Mouse (Mus musculus) urinary bladder, adult 2 months (tissue): ENCODE data around the gene Klhl18. TPM values are rescaled to one million over a fixed set of nuclear protein-coding genes. Genes with fewer than 3 reads are reported as not detected.

Experiments
- DNase-seq: peaks from one replicate; pipeline ENCODE4 v3.0.0; 2022; ENCODE audit warnings: low spot score
- polyA plus RNA-seq: library from polyadenylated mRNA; depleted of rRNA; stranded (reverse); fragments of >200 nt; gene quantifications from 2 replicates; pipeline ENCODE4 v1.2.3, GENCODE M21; 2012; rRNA removed

Klhl18 gene
- polyA plus RNA-seq, result 20.7 and 22.1 TPM in 2 replicates

DNA sequence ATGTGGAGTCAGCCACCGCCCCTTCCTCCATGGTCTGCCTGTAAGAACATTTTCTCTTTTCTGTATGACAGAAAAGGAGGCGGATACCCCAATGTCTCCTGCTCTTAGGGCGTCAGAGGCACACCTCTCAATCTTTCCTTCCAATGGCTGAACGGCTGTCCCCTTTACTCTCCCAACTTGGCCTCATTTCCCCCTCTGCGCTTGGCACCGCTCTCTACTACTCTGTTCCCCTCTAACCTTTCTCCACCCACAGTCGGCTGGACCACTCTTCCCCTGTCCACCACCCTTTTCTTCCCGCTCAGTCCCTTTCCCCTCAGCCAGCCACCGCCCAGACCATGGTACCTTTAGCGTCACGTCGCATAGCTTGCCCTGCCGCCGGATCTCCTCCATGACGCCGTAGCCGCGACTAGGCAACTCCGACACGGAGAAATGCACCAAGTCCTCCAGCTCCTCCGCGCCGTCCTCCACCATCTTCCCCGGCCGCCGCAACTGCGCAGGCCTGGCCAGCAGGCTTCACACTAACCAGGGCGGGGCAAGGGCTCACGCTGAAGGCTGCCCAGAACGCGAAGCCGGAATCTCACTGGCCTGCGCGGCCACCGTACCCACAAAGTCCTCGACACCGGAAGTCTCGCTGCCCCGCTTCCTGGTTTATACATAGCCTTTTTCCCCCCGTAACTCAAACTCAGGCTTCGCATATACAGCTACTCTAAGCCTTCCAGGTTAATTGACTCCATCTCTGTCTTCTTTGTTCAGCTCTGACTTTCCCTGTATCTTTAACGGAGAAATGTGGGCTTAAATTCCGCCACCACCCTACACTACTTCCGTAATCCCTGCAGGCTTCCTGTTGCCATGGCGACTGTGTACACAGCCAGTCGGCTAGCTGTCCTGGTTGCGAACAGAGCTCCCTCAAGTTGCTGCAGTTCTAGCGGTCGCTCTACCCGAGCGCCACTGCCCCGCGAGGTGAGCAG is at the start of gene Klhl18, which contains the start of gene Kif9:
Gene Klhl18 (minus strand): TSS at position 571 of the 968 bp plus-strand sequence.
Gene Kif9 (plus strand): TSS at position 835 of the 968 bp plus-strand sequence.
- peak; percentile 90 for DNase-seq

- DNase-seq, result no peak
Measured at GRCm38 (mm10) chr9:110525737-110526136, 49.2 kb upstream of the Klhl18 start.

DNA sequence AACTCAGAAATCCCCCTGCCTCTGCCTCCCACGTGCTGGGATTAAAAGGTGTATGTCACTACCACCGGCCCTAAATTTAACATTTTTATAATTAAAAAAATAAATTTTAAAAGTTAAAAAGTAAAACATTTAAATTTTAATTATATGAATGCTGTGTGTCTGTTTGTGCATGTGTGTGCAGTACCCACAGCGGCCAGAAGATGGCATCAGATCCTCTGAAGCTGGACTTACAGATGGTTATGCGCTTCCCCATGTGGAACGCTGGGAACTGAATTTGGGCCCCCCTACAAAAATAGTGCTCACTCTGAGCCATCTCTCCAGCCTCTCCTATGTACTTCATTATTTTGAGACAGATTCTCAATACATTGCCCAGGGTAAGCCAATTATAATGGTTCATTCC is 14.4 kb upstream of the Klhl18 start:
- DNase-seq, result no peak

GRCm38 (mm10) chr9:110488841-110489240 is 12.3 kb upstream of the Klhl18 start:
- no peak for DNase-seq

- no peak for DNase-seq
Measured at GRCm38 (mm10) chr9:110478639-110479038, 2.1 kb upstream of the Klhl18 start.

GRCm38 (mm10) chr9:110477951-110478350 is 1.5 kb upstream of the Klhl18 start:
- DNase-seq, result no peak

DNA sequence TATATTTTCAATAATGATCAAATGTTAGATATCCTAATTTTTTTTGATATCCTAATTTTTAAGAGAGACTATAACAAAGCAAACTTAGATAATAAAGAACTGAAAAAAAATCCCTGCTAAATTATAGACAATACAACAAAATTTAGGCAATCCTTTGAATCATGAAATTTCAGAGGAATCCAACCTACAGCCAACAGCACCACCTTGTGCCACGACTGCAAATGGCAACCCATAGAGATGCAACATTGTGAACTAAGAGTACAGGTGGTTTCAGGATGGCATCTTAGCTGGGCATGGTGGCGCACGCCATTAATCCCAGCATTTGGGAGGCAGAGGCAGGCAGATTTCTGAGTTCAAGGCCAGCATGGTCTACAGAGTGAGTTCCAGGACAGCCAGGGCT is 10.3 kb downstream of the Klhl18 start:
- DNase-seq, result no peak

- no peak for DNase-seq
Measured at GRCm38 (mm10) chr9:110465336-110465735, 11.2 kb downstream of the Klhl18 start.

- DNase-seq, result no peak
Measured at GRCm38 (mm10) chr9:110463983-110464591, 12.4 kb downstream of the Klhl18 start.

GRCm38 (mm10) chr9:110462321-110462720 is 14.2 kb downstream of the Klhl18 start:
- no peak for DNase-seq

- no peak for DNase-seq
Measured at GRCm38 (mm10) chr9:110460884-110461815, 15.3 kb downstream of the Klhl18 start.

DNA sequence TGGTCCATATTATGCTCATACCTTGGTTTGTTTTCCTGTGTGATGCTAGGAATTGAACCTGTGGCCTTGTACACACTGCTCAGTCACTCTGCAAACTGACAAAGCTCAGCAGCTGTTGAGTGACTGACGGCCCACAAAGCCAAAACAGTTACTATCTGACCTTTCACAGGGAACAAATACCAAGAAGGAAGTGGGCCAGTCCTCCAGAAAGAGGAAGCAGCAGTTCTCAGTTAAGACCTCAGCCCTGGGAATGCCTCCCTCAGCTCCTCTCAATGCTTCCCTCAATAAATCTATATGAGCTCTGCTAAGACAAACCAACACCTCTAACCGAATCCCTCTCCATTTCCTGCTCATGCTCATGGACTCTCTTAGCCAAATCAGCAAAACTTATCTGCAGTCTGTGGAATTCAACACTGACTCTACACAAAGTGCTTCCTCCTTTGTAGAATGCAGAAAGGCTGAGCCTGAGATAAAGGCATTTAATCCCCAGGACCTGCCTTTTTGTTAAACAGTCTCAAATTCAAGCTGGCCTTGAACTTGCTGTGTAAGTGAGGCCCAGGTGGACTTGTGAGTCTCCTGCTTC is 17.3 kb downstream of the Klhl18 start:
- DNase-seq, result no peak

- DNase-seq, result no peak
Measured at GRCm38 (mm10) chr9:110457926-110458325, 18.6 kb downstream of the Klhl18 start.

- DNase-seq, result no peak
Measured at GRCm38 (mm10) chr9:110452523-110452922, 24.0 kb downstream of the Klhl18 start.

DNA sequence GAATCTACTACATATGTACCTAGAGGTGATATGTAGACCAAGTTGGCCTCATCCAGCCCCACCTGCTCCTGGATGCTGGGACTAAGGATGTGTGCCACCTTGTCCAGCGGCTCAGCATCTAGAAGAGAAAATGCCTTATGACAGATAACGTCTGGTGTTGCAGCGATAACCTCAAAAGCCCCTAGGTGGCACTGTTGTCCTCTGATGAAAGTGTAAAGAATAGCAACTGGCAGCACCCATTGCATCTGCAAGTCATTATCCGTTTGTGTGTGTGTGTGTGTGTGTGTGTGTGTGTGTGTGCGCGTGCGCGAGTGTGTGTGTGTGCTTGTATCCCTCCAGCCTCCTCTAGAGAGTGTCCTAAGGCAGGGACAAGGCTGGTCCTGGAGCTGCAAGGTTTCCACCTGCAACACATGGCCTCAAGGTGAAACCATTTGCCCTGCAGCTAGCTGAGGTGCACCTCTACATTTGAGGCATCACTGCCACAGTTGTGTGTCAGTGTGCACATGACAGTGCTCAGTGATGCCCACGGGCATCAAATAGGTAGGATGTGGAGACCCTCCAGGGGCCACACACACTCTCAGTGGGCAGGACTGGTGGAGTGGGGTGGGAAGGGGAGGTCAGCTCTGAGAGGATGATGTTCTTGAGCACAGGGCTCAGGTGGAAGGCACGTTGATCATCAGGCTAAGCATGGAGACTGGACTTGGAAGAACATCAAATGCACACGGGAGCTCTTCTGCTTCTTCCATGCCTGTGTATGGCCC is 27.5 kb downstream of the Klhl18 start:
- no peak for DNase-seq

DNA sequence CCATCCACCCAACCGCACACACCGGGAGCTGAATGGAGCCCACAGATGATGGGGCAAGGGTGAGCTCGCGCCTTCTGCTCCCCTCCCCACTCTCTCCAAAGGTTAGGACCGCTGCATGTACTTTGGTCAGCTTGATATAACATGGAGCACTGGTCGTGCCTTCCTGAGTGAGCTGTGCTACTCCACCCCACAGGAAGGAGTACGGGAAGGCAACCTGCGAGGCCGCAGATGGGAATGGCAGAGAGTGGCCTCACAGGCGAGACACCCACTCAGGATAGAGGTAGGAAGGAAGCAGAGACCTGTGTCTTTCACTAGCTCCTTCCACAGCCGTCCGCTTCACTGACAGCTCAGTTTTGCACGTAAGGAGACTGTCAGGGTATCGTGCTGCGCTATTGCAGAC is 28.1 kb downstream of the Klhl18 start:
- no peak for DNase-seq

GRCm38 (mm10) chr9:110440559-110440958 is 35.9 kb downstream of the Klhl18 start:
- DNase-seq, result no peak

DNA sequence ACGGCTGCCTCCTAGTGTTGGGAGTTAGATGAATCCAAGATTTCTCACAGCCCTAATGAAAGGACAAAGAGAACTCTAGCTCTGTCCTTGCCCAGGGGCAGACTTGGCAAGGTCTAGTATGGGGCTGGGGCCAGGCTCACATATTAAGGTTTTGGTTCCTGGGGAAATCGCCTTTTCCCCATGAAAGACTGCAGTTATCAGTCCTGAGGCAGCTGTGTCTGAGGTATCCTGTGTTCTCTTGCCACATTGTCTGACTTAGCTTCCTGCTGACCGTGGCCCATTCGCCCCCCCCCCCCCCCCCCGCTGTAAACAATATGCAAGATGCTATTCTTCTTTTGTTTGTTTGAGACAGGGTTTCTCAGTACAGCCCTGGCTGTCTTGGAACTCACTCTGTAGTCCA is 36.4 kb downstream of the Klhl18 start:
- no peak for DNase-seq

DNA sequence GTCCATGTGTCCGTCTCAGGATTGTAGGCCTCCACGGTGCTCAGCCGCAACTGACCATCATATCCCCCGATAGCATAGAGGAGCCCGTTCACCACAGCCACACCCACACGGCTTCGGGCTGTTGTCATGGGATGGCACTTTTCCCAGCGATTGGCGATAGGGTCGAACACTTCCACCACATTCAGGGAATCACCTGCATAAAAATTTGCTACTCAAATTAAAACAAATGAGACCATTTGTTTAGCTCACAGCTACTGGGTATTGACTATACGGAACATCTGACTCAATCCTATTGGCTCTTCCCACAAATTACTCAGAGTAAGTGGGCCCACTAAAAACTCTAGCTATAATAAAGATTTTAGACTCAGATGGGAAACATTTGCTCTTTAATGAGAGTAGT is 40.5 kb downstream of the Klhl18 start:
- DNase-seq, result no peak

DNA sequence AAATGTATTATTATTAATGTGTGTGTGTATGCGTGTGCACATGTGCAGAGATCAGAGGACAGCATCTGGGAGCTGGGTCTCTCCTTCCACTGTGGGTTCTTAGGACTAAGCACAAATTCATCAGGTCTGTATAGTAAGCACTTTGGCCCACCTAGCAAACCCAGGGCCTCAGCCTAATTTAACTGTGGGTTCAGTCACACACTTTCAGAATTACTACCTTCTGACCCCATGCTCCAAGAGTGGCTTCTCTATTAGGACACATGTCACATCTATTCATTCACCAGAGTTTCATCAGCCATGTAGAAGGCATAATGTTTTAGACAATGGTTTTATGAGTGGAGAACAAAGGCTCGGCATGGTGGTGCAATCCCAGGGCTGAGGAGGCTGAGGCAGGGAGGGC is 43.4 kb downstream of the Klhl18 start:
- DNase-seq, result no peak

GRCm38 (mm10) chr9:110431241-110431640 is 45.3 kb downstream of the Klhl18 start:
- DNase-seq, result no peak
